13 mouse cellular contexts compared by ENCODE assay signal in the genomic region with DNA sequence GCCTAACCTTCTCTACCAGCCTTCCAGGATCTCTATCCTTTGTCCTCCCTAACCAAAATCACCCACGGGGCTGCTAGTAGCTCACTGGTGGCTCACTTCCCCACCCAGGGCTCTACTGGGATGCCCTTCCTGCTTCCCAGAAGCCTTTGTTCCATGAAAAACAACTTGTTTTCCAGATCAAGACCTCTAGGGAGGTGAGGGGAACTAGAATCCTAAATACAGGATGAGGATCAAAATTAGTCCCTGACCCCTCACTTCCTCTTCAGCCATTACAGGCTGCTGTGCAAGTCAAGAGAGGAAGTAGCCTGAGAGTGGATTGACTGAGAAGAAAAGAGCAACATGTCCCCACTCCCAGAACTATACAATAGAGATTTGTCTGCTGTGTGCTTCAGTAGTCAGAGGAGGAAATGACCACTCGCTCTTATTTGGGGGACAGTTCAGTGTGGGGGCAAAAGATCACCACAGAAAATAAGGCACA.
DNase-seq lines count a peak whose midpoint lies in the region; ATAC-seq and TF ChIP-seq lines count a peak whose summit lies in the region.
"Had no signal": no experiment of that assay in that cellular context is flagged by ENCODE, and none has a peak within 500 bp of the region (broad histone marks: within the 10 kb centered on the region; RNA-seq: fewer than 3 reads in every experiment).

No protein-coding gene starts in this region.

- intact Hi-C loops in heart, postnatal 14 days (cut with DNase I): no loop called here
- intact Hi-C loops in left cerebral cortex, postnatal 4 days (cut with DNase I): no loop called here

- no peak for TF ChIP-seq CTCF in layer of hippocampus, adult 2 months (conservative IDR thresholded peaks at IDR 0.05)

- no peaks in the 10 kb centered on the region for H3K79me2 ChIP-seq in macrophage (ENCODE audit: inconsistent target)

- peak; percentile 79 for ATAC-seq in granulocyte monocyte progenitor cell, adult 5-6 weeks (replicated peaks; ENCODE audit: poor library complexity, severe bottlenecking)
- ATAC-seq: forebrain, embryonic 15.5 days had no signal

- H3K27ac ChIP-seq in layer of hippocampus, adult 2 months: peak overlapping the region; percentile 72
- H3K27ac ChIP-seq in macrophage: peak overlapping the region; percentile 37
- H3K27ac ChIP-seq: forebrain, embryonic 15.5 days; hindbrain, embryonic 13.5 days; limb, embryonic 13.5 days had no signal

- WGBS in macrophage (ENCODE audit: missing documents): 68% methylated on average over 2 of the region's 2 CpGs

- no peak for DNase-seq in layer of hippocampus, adult 2 months (ENCODE audit: low spot score in 2 of 2)
- DNase-seq in layer of hippocampus, postnatal 14 days (ENCODE audit: low spot score in 2 of 2): no peak
- DNase-seq in heart, postnatal 14 days: peak; percentile 30 to 32
- no peak for DNase-seq in left cerebral cortex, postnatal 4 days
- DNase-seq in left cerebral cortex, adult 11 months (ENCODE audit: low spot score): no peak
- DNase-seq in c-Kit-positive CD71-positive TER-119-positive erythroid progenitor cells, embryonic 14.5 days (ENCODE audit: low spot score): no peak
- DNase-seq: adrenal gland, postnatal 10 days; right cerebral cortex, postnatal 4 days had no signal

- H3K36me3 ChIP-seq in macrophage (ENCODE audit: inconsistent target): no peaks in the 10 kb centered on the region
- H3K36me3 ChIP-seq: forebrain, embryonic 15.5 days; hindbrain, embryonic 13.5 days; limb, embryonic 13.5 days had no signal

- no peak overlapping the region for H3K4me3 ChIP-seq in layer of hippocampus, adult 2 months
- H3K4me3 ChIP-seq in macrophage (ENCODE audit: inconsistent target): no peak overlapping the region
- H3K4me3 ChIP-seq: forebrain, embryonic 15.5 days; hindbrain, embryonic 13.5 days; limb, embryonic 13.5 days had no signal

Comparison
In these comparisons a context has a peak if more than half of its experiments do, and no peak if none do; other contexts are left out.
1. DNase-seq: peak in heart, postnatal 14 days (2 of 2); none in layer of hippocampus, adult 2 months (0 of 2), layer of hippocampus, postnatal 14 days (0 of 2), left cerebral cortex, postnatal 4 days (single experiment), left cerebral cortex, adult 11 months (single experiment) and c-Kit-positive CD71-positive TER-119-positive erythroid progenitor cells, embryonic 14.5 days (single experiment).